Mouse (Mus musculus) heart, postnatal 0 days (tissue): ENCODE measurements around the gene Gab2. TPM values are rescaled to one million over a fixed set of nuclear protein-coding genes. Genes with fewer than 3 reads are reported as not detected.

Experiments
- ATAC-seq: fragments of 200-750 bp; cut with Nextera tagmentation; 2 replicates; pipeline ENCODE4 v1.8.0; 2017; ENCODE audit warnings: low read depth, moderate number of reproducible peaks, moderate library complexity; ENCODE audit not compliant: insufficient read depth
- DNase-seq: peaks from one replicate; pipeline ENCODE4 v3.0.0-alpha.2; 2016; ENCODE audit warnings: low spot score
- H3K27ac ChIP-seq: fragments of 300-500 bp; sonication (generic); 2 replicates; pipeline ENCODE4 v1.5.1; 2014; ENCODE audit warnings: low read depth, mild to moderate bottlenecking
- H3K27me3 ChIP-seq: fragments of 300-500 bp; sonication (generic); 2 replicates; pipeline ENCODE4 v1.6.1; 2014; ENCODE audit warnings: low read length, mixed read lengths; ENCODE audit not compliant: control insufficient read depth, insufficient read depth
- H3K36me3 ChIP-seq: fragments of 300-500 bp; sonication (generic); replicated peaks from 2 replicates; pipeline ENCODE4 v1.6.1; 2014; ENCODE audit warnings: low read length, mixed read lengths; ENCODE audit not compliant: control insufficient read depth, insufficient read depth
- H3K4me1 ChIP-seq: fragments of 300-500 bp; sonication (generic); 2 replicates; pipeline ENCODE4 v1.6.1; 2014; ENCODE audit warnings: antibody characterized with exemption; ENCODE audit not compliant: control insufficient read depth, insufficient read depth
- H3K4me2 ChIP-seq: fragments of 300-500 bp; sonication (generic); 2 replicates; pipeline ENCODE4 v1.6.1; 2014; ENCODE audit warnings: low read depth, mild to moderate bottlenecking, low read length, moderate library complexity
- H3K4me3 ChIP-seq: fragments of 300-500 bp; sonication (generic); 2 replicates; pipeline ENCODE4 v1.5.1; 2014; ENCODE audit warnings: low read depth, low read length
- H3K9ac ChIP-seq: fragments of 300-500 bp; sonication (generic); replicated peaks from 2 replicates; pipeline ENCODE4 v1.6.1; 2014; ENCODE audit warnings: low read depth, low read length, mixed read lengths
- H3K9me3 ChIP-seq: fragments of 300-500 bp; sonication (generic); replicated peaks from 2 replicates; pipeline ENCODE4 v1.6.1; 2016; ENCODE audit warnings: low read length; ENCODE audit not compliant: control insufficient read depth
- CTCF ChIP-seq: IDR thresholded peaks from 2 replicates; pipeline ENCODE4 v1.5.1; 2016; ENCODE audit warnings: antibody characterized with exemption, control low read depth, low read depth
- EP300 ChIP-seq: IDR thresholded peaks from 2 replicates; pipeline ENCODE4 v1.6.1; 2016; ENCODE audit warnings: antibody characterized with exemption, low read depth
- WGBS: fragments of 180-500 bp; shearing (Covaris S2); extraction: QIAGEN DNeasy Blood & Tissue Kit; methylation state at CpG from one replicate; pipeline ENCODE4 v1.1.7; 2014; 5-methylcytosine and 5-hydroxymethylcytosine counted together
- polyA plus RNA-seq: library from polyadenylated mRNA; unstranded; fragments of >200 nt; fragmentation: Nextera tagmentation; extraction: Ambion mirVana; gene quantifications from 2 replicates; pipeline ENCODE4 v1.2.1, GENCODE M21; 2015
- total RNA-seq: library from RNA; depleted of rRNA; stranded (reverse); fragments of >200 nt; gene quantifications from 2 replicates; pipeline ENCODE4 v1.2.3, GENCODE M21; 2014; ENCODE audit warnings: low replicate concordance

The Gab2 gene
- total and polyA plus RNA-seq, 2 experiments from 2014 or later, result 4.9 to 13.4 TPM

DNA sequence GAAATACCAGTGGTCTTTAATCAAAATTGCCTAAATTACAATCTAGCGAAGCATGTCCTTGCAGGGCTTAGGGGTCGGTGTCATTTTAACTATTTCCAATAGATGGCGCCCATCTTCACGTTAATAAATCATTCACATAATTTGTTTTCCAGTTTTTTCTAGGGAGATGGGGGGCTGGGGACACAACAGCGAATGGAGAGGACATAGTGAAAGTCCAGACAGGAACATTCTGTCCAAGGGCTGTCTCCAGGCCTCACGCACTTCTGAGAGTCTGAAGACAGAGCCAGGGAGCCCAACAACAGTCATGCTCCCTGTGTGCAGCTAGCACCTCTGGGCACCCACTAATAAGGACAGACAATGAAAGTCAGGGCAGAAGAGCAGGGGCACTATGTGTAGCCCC lies 2.2 kb upstream of the Gab2 start:
- Histone ChIP-seq H3K4me1 (peaks cover 8% of the 10 kb centered on the region; the same call in 1 of the 2 replicates), H3K36me3 (no peaks in the 10 kb centered on the region), H3K9me3 (no peaks in the 10 kb centered on the region), H3K27ac (no peak overlapping the region; the same call in 1 of the 2 replicates), H3K4me3 (no peak overlapping the region), H3K27me3 (no peaks in the 10 kb centered on the region), H3K4me2 (peak overlapping the region; percentile 21; the same call in 1 of the 2 replicates), H3K9ac (no peak overlapping the region)
- ATAC-seq (no peak), DNase-seq (peak; percentile 59)
- TF ChIP-seq EP300 (no peak), CTCF (peak; percentile 57)
- 15% methylated on average over 6 of the region's 6 CpGs for WGBS

DNA sequence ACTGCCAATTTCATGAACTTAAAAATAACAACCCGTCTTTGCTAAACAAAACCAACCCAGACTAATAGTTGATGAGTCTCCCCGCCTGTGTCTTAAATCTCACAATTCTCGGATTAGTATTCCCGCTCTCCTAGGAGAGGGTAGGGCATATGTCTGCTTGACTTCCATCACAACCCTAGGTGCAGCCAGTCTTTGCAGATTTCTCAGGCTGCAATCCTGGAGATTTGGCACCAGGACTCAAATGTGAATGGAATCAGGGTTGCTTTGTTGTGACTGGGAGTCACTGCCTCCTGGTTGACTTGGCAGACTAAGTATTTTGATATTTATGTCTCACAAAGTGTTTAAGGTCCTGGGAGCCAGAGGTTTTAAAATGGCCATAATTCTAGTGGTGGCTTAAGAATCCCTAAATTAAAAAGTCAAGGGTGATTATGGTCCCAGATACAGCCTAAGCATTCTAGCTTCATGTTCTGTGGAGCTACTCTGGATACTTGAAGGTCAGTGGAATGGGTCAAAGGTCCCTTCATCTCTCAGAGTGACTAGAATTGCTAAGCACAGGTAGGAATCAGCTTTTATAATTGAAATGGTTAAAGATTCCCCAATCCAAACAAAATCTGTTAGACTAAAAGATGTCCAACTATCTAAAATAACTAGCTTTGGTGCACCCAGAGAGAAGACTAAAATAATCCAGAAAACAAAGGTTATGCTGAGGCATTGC lies 1.6 kb upstream of the Gab2 start:
- no peak for DNase-seq
- no peak for TF ChIP-seq EP300
- TF ChIP-seq CTCF, result no peak
- ATAC-seq, result no peak
- no peaks in the 10 kb centered on the region for H3K27me3 ChIP-seq
- 53% methylated on average over 4 of the region's 4 CpGs for WGBS
- no peaks in the 10 kb centered on the region for H3K9me3 ChIP-seq
- H3K36me3 ChIP-seq, result no peaks in the 10 kb centered on the region
- H3K4me3 ChIP-seq, result no peak overlapping the region
- H3K9ac ChIP-seq, result no peak overlapping the region
- H3K4me1 ChIP-seq, result peaks cover 8% of the 10 kb centered on the region; the same call in 1 of the 2 replicates
- H3K4me2 ChIP-seq, result 0 out of 2 replicates have a peak overlapping the region, but pooled peaks have one; percentile 21
- peak overlapping the region; percentile 58; the same call in 1 of the 2 replicates for H3K27ac ChIP-seq

DNA sequence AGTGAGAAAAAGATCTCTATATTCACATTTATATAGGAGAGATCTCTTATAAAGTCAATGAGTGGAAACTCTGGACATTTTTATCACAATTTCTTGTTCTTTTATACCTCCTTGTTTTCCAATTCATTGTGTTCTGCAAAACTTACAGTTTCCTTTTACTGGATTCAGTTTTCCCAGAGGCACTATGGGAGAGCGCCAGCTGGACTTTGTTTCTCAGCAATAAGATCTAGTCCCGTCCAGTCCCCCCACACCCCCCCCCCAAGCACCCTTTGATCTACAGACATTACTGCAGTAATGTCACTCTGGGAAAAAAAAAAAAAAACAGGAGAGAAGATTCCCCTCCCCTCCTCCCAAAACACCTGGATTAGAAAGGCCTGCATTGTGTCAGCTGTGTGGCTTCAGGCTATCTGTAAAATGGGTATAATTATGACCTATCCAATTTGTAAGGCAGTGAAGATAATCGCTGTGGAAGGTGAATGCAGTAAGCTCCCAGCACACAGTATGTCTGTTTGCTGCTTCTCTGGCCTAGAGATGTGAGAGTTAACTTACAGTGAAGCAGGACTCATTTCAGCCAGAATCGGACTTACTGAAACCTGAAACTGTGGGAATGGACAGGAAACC lies 655 bp upstream of the Gab2 start:
- Histone ChIP-seq H3K9me3 (no peaks in the 10 kb centered on the region), H3K27me3 (no peaks in the 10 kb centered on the region), H3K4me2 (peak overlapping the region; percentile 89), H3K27ac (peak overlapping the region; percentile 98), H3K36me3 (no peaks in the 10 kb centered on the region), H3K4me3 (peak overlapping the region; percentile 94), H3K4me1 (peaks cover 8% of the 10 kb centered on the region; the same call in 1 of the 2 replicates), H3K9ac (peak overlapping the region; percentile 97)
- no peak for ATAC-seq
- WGBS, result 42% methylated on average over 4 of the region's 4 CpGs
- DNase-seq, result no peak
- no peak for TF ChIP-seq EP300
- TF ChIP-seq CTCF, result no peak

DNA sequence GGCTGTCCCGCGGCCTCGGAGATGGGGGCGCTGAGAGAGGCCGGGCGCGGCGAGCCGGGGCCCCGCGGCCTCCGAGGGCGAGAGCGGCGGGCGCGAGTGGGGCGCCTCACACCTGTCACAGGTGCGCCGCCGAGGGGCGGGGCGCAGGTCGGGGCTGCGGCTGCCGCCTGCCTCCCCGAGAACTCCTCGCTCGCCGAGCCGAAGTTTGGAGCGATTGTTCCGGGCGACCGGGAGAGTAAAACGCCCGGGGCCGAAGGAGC lies 503 bp downstream of the Gab2 start:
- Histone ChIP-seq H3K9ac (peak overlapping the region; percentile 97), H3K4me1 (peaks cover 8% of the 10 kb centered on the region; the same call in 1 of the 2 replicates), H3K36me3 (no peaks in the 10 kb centered on the region), H3K4me2 (peak overlapping the region; percentile 89), H3K4me3 (peak overlapping the region; percentile 94), H3K9me3 (no peaks in the 10 kb centered on the region), H3K27ac (peak overlapping the region; percentile 98), H3K27me3 (no peaks in the 10 kb centered on the region)
- WGBS, result under 1% methylated on average over 36 of the region's 38 CpGs
- ATAC-seq (no peak), DNase-seq (no peak)
- no peak for TF ChIP-seq CTCF

DNA sequence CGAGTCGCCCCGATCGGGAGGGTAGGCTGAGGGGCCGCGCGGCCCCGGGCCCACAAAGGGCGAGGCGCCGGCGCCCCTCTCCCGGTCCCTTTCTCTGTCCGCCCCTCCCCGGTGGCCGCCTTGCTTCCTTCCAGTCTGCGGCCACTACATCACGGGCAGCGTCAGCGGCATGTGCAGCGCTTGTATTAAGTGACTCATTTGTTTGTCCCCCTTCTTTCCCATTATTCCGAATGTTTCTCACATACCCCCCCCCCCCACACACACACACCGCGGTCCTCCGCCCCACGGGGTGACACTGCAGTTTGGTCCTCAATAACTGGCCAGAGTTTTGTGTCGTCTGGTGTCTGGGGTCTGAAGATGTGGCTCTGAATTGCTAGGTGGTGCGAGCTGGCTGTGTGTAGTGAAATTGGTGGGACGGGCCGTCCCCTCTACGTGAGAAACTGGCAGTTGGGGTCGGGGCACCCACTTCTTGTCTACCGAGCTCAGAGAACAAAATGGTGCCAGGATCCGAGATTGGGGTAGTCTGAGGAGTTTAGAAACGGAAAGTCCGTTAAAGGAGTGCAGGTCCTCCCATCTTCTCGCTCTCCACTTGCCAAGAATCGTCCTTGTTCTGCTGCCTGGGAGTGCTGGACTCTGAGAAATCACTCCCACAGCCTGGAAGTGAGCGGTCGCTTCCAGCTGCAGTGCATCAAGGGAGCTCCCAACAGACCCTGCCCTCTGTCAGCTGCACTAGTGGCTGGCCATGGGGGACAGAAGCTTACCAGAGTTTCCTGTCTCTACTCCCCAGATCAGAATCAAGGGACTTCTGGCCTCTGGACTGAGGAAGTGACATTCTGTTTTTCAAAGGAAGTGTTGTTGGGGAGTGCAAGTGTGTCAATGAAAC lies 1.1 kb downstream of the Gab2 start:
- peak; percentile 88 for DNase-seq
- Histone ChIP-seq H3K27ac (peak overlapping the region; percentile 98), H3K9me3 (no peaks in the 10 kb centered on the region), H3K27me3 (no peaks in the 10 kb centered on the region), H3K4me2 (peak overlapping the region; percentile 89), H3K4me3 (peak overlapping the region; percentile 94), H3K36me3 (no peaks in the 10 kb centered on the region), H3K9ac (peak overlapping the region; percentile 97), H3K4me1 (peaks cover 8% of the 10 kb centered on the region; the same call in 1 of the 2 replicates)
- peak; percentile 76 for ATAC-seq
- under 1% methylated on average over 35 of the region's 40 CpGs for WGBS
- no peak for TF ChIP-seq EP300
- TF ChIP-seq CTCF, result no peak
